Mouse (Mus musculus): ENCODE measurements around the gene Runx3.

DNA sequence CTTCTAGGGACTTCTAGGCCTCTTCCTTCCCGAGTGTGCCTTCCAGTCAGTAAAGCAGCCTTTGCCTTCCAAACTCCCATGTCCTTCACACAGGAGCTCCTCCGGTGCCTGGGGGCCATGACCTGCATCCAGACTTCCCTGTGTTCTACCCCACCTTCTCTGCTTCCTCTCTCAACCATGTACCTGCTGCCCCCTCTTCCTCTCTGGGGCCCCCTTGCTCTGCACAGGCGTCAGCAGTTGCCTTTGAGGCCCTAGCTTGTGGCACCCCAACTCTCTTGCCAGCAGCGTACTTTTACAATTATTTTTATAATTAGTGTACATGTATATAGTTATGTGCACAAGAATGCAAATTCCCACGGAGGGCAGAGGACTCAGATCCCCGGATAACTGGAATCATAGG lies 37.4 kb upstream of the Runx3 start:
- TF ChIP-seq CTCF (IDR thresholded peaks at IDR 0.05; ENCODE audit: low read depth, low read length) (no peak), POLR2A (IDR thresholded peaks at IDR 0.05; ENCODE audit: extremely low read depth, insufficient read depth, low read length) (no peak)

All from liver, adult 2 months (tissue).